Mouse (Mus musculus): Measurements from ENCODE around the gene Smok3b. TPM values are rescaled to one million over a fixed set of nuclear protein-coding genes. Genes with fewer than 3 reads are reported as not detected.
A peak's percentile ranks its signal among the peaks of the same experiment; 100 is the strongest.

Smok3b gene
- total RNA-seq, 2 experiments from 2014 or later: not detected

DNA sequence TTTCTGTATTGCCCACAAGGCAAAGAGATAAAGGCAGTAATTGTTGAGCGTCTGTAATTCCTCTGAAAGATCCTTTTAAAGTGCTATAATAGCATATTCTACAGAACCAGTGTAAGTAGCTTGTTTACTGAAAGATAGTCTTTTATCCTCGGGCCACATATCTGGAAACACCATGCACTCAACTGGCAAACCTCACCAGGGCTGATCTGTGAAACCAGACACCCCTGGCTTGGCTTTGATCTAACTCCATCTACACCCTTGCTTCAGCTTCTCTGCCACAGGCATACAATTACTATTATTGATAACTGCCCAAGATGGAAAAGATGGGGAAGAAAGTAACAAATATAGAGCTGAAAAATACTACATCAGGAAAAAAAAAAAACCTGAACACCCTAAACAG lies 63.3 kb downstream of the Smok3b start:
- no peak for ATAC-seq (replicated peaks; ENCODE audit: poor library complexity, severe bottlenecking)

GRCm38 (mm10) chr5:138084996-138085395 lies 63.8 kb downstream of the Smok3b start, which contains the start of gene Zkscan1:
Gene Zkscan1 (plus strand): TSS chr5:138085084.
- ATAC-seq (replicated peaks; ENCODE audit: poor library complexity, severe bottlenecking): peak; percentile 100

GRCm38 (mm10) chr5:138085421-138085911 lies 64.2 kb downstream of the Smok3b start:
- 0 out of 2 replicates have a peak, but pooled peaks have one; percentile 1 for ATAC-seq (replicated peaks; ENCODE audit: poor library complexity, severe bottlenecking)

DNA sequence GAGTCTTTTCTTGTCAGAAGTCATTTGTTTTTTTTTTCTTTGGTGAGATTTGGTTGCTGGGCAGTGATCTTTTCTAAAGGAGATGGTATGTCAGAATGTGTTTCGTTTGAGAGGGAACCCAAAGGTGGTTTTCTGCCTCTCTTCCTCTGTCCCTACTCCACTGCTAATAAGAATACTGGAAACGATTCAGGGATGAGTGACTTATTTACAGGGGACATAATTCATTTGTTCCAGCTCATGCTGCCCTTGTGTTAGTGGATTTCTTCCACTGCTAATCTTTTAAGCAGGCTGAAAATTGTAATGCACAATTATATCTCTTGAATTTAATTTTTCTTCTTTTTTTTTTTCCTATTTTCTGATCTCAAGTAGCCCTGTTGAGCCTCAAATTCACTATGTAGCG lies 65.6 kb downstream of the Smok3b start:
- ATAC-seq (replicated peaks; ENCODE audit: poor library complexity, severe bottlenecking): no peak

DNA sequence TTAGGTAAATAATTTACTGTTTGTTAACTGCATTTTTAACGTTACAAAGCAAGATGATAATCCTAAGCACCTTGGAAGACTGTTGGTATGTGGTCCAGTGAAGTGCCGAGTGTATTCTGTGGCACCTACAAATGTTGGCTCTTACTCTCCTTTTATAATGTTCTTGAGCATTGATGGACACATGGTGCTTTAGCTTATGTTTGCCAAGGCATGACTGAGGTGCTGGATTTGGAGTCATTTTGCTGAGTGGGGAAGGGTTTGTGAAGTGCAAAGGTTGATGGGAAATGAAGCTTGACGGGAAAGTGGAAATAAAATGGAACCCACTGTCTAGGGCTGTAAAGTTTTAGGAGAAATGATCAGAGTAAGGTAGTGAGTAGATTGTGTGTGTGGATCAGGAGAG lies 67.1 kb downstream of the Smok3b start:
- no peak for ATAC-seq (replicated peaks; ENCODE audit: poor library complexity, severe bottlenecking)

DNA sequence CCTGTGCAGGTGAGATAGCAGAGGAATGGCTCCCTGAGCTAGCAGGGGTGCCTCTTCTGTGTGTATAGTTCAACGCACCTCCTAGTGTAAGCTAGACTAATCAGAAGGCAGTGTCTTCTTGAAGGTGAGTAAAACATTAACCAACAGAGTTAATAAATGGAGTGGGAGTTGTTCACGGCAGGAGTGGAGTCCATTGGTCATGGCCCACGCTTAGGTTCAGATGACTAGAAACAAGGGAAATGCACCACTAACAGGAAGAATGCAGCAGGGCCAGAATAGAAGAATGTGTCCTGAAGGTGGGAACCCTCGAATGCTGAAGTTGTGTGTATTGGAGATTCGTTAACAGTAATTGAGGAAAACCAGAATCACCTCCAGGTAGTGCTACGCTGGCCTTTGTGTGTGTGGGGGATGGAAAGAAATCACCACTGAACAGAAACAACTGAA lies 67.9 kb downstream of the Smok3b start:
- ATAC-seq (replicated peaks; ENCODE audit: poor library complexity, severe bottlenecking): no peak

GRCm38 (mm10) chr5:138090271-138090670 lies 69.0 kb downstream of the Smok3b start:
- no peak for ATAC-seq (replicated peaks; ENCODE audit: poor library complexity, severe bottlenecking)

DNA sequence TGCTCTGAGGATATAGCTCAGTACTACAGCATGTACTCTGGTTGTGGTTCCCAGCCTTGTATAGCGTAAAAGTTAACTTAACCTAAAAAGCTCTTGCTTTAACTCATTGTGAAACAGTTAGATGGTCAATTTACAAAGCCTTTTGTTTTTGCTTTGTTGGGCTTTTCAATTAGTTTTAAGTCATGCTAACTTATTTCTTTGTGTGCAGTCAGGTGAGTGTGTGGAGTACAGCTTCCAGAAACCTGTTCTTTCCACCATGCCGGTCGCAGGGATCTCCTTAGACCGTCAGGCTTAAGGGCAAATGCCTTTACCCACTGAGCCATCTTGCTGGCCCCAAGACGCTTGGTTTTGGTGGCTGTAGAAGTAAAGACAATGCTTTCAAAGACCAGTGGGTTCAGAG lies 69.5 kb downstream of the Smok3b start:
- ATAC-seq (replicated peaks; ENCODE audit: poor library complexity, severe bottlenecking): no peak

GRCm38 (mm10) chr5:138092771-138093170 lies 71.5 kb downstream of the Smok3b start:
- ATAC-seq (replicated peaks; ENCODE audit: poor library complexity, severe bottlenecking): no peak

GRCm38 (mm10) chr5:138094474-138094873 lies 73.2 kb downstream of the Smok3b start:
- ATAC-seq (replicated peaks; ENCODE audit: poor library complexity, severe bottlenecking): no peak

Other genes with a start within 250 kb of the Smok3b start
- gene Ppp1r35, start 242.6 kb upstream of the Smok3b start, total RNA-seq (2014; fragmentation: Nextera tagmentation): 29.4 and 36.7 TPM in 2 replicates
- 22.9 and 24.1 TPM in 2 replicates for gene Ppp1r35, start 242.6 kb upstream of the Smok3b start, total RNA-seq (2017)
- 33.9 and 35.2 TPM in 2 replicates for gene Mepce, start 233.8 kb upstream of the Smok3b start, total RNA-seq (2014; fragmentation: Nextera tagmentation)
- 14.5 and 48.4 TPM in 2 replicates for gene Mepce, start 233.8 kb upstream of the Smok3b start, total RNA-seq (2017)
- 1.0 and 2.6 TPM in 2 replicates for gene Zcwpw1, start 233.6 kb upstream of the Smok3b start, total RNA-seq (2014; fragmentation: Nextera tagmentation)
- 12.7 and 13.0 TPM in 2 replicates for gene Zcwpw1, start 233.6 kb upstream of the Smok3b start, total RNA-seq (2017)
- gene Pilra, start 185.1 kb upstream of the Smok3b start, total RNA-seq (2014; fragmentation: Nextera tagmentation): 3.2 and 4.0 TPM in 2 replicates
- 11.4 and 12.7 TPM in 2 replicates for gene Pilra, start 185.1 kb upstream of the Smok3b start, total RNA-seq (2017)
- 3.5 and 12.1 TPM in 2 replicates for gene Pilrb1, start 163.3 kb upstream of the Smok3b start, total RNA-seq (2014; fragmentation: Nextera tagmentation)
- 7.2 and 7.6 TPM in 2 replicates for gene Pilrb1, start 163.3 kb upstream of the Smok3b start, total RNA-seq (2017)
- gene Pilrb2, start 149.6 kb upstream of the Smok3b start, total RNA-seq (2014; fragmentation: Nextera tagmentation): 3.2 and 13.2 TPM in 2 replicates
- gene Pilrb2, start 149.6 kb upstream of the Smok3b start, total RNA-seq (2017): 4.3 and 10.3 TPM in 2 replicates
- gene Cyp3a13, start 99.8 kb upstream of the Smok3b start, total RNA-seq (2014; fragmentation: Nextera tagmentation): not detected in 2 replicates
- gene Cyp3a13, start 99.8 kb upstream of the Smok3b start, total RNA-seq (2017): not detected in 2 replicates
- not detected in 2 replicates for gene Gjc3, start 58.3 kb upstream of the Smok3b start, total RNA-seq (2014; fragmentation: Nextera tagmentation)
- not detected in 2 replicates for gene Gjc3, start 58.3 kb upstream of the Smok3b start, total RNA-seq (2017)
- gene Azgp1, start 39.9 kb upstream of the Smok3b start, total RNA-seq (2014; fragmentation: Nextera tagmentation): not detected in 2 replicates
- gene Azgp1, start 39.9 kb upstream of the Smok3b start, total RNA-seq (2017): not detected in 2 replicates
- gene Smok3a, start 168 bp upstream of the Smok3b start, total RNA-seq (2014; fragmentation: Nextera tagmentation): not detected in 2 replicates
- not detected in 2 replicates for gene Smok3a, start 168 bp upstream of the Smok3b start, total RNA-seq (2017)
- gene Smok3c, start 31.8 kb downstream of the Smok3b start, total RNA-seq (2014; fragmentation: Nextera tagmentation): not detected in 2 replicates
- gene Smok3c, start 31.8 kb downstream of the Smok3b start, total RNA-seq (2017): not detected in 2 replicates
- 21.5 and 26.8 TPM in 2 replicates for gene Zkscan1, start 63.7 kb downstream of the Smok3b start, total RNA-seq (2014; fragmentation: Nextera tagmentation)
- 19.2 and 25.8 TPM in 2 replicates for gene Zkscan1, start 63.7 kb downstream of the Smok3b start, total RNA-seq (2017)
- gene Zscan21, start 95.5 kb downstream of the Smok3b start, total RNA-seq (2014; fragmentation: Nextera tagmentation): 10.9 and 16.6 TPM in 2 replicates
- 10.9 and 14.8 TPM in 2 replicates for gene Zscan21, start 95.5 kb downstream of the Smok3b start, total RNA-seq (2017)
- 7.9 and 11.2 TPM in 2 replicates for gene Zfp113, start 134.3 kb downstream of the Smok3b start, total RNA-seq (2014; fragmentation: Nextera tagmentation)
- gene Zfp113, start 134.3 kb downstream of the Smok3b start, total RNA-seq (2017): 5.8 and 6.0 TPM in 2 replicates
- gene Cops6, start 139.6 kb downstream of the Smok3b start, total RNA-seq (2014; fragmentation: Nextera tagmentation): 94.6 and 117 TPM in 2 replicates
- 39.6 and 41.6 TPM in 2 replicates for gene Cops6, start 139.6 kb downstream of the Smok3b start, total RNA-seq (2017)
- 33.9 and 43.1 TPM in 2 replicates for gene Ap4m1, start 150.6 kb downstream of the Smok3b start, total RNA-seq (2014; fragmentation: Nextera tagmentation)
- gene Ap4m1, start 150.6 kb downstream of the Smok3b start, total RNA-seq (2017): 34.8 and 41.5 TPM in 2 replicates
- 291 and 311 TPM in 2 replicates for gene Mcm7, start 151.0 kb downstream of the Smok3b start, total RNA-seq (2014; fragmentation: Nextera tagmentation)
- gene Mcm7, start 151.0 kb downstream of the Smok3b start, total RNA-seq (2017): 490 and 580 TPM in 2 replicates
- 30.1 and 46.9 TPM in 2 replicates for gene Taf6, start 166.0 kb downstream of the Smok3b start, total RNA-seq (2014; fragmentation: Nextera tagmentation)
- gene Taf6, start 166.0 kb downstream of the Smok3b start, total RNA-seq (2017): 46.2 and 49.0 TPM in 2 replicates
- gene Cnpy4, start 166.1 kb downstream of the Smok3b start, total RNA-seq (2014; fragmentation: Nextera tagmentation): 26.5 and 36.2 TPM in 2 replicates
- gene Cnpy4, start 166.1 kb downstream of the Smok3b start, total RNA-seq (2017): 50.9 and 52.5 TPM in 2 replicates
- 7.8 and 10.6 TPM in 2 replicates for gene Mblac1, start 172.9 kb downstream of the Smok3b start, total RNA-seq (2014; fragmentation: Nextera tagmentation)
- 8.8 and 12.4 TPM in 2 replicates for gene Mblac1, start 172.9 kb downstream of the Smok3b start, total RNA-seq (2017)
- gene Nxpe5, start 204.5 kb downstream of the Smok3b start, total RNA-seq (2014; fragmentation: Nextera tagmentation): 2.3 and 4.3 TPM in 2 replicates
- 1.8 and 2.8 TPM in 2 replicates for gene Nxpe5, start 204.5 kb downstream of the Smok3b start, total RNA-seq (2017)
- 132 and 143 TPM in 2 replicates for gene Lamtor4, start 234.1 kb downstream of the Smok3b start, total RNA-seq (2014; fragmentation: Nextera tagmentation)
- 80.9 and 86.9 TPM in 2 replicates for gene Lamtor4, start 234.1 kb downstream of the Smok3b start, total RNA-seq (2017)
- 66.1 and 68.2 TPM in 2 replicates for gene BC037034, start 242.6 kb downstream of the Smok3b start, total RNA-seq (2014; fragmentation: Nextera tagmentation)
- 37.8 and 50.5 TPM in 2 replicates for gene BC037034, start 242.6 kb downstream of the Smok3b start, total RNA-seq (2017)

All from granulocyte monocyte progenitor cell, adult 5-6 weeks (primary cell).